Mouse (Mus musculus) liver, adult 2 months (tissue): Measurements from ENCODE around the gene Sec24b.

Source experiments
- CTCF ChIP-seq: fragments of 200-500 bp; IDR thresholded peaks from 2 replicates; pipeline ENCODE4 v1.5.1; 2011; ENCODE audit warnings: low read depth, low read length, control low read depth
- POLR2A ChIP-seq: fragments of 200-500 bp; IDR thresholded peaks from 2 replicates; pipeline ENCODE4 v1.6.1; 2011; ENCODE audit warnings: low read length, control low read depth; ENCODE audit not compliant: insufficient read depth; ENCODE audit errors: extremely low read depth

DNA sequence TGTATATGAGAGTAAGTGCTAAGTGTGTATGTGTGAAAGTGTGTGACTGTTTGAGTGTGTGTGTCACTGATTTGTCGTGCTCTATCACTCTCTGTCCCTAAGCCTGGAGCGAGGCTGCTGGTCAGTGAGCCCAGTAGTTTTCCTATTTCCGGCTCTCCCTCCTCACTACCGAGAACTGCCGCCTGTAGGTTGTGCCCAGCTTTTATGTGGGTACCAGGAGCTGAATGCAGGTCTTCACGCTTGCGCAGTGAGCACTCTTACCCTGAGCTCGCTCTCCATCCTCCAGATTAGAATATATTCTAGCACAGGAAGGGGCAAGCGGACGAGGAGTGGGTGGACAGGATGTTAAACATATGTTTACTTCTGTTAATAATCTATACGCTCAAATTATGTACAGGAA is 60.4 kb downstream of the Sec24b start:
- no peak for TF ChIP-seq CTCF
- no peak for TF ChIP-seq POLR2A
